Mouse (Mus musculus): Measurements from ENCODE around the gene Syt6. TPM values are rescaled to one million over a fixed set of nuclear protein-coding genes. Genes with fewer than 3 reads are reported as not detected.

Gene Syt6
- total and polyA plus RNA-seq, 3 experiments = 0.38 TPM; not detected in 2

- Histone ChIP-seq H3K4me1 (ENCODE audit: insufficient read depth, low read depth, low read length) (no peaks in the 10 kb centered on the region), H3K36me3 (replicated peaks) (no peaks in the 10 kb centered on the region), H3K9me3 (replicated peaks) (no peaks in the 10 kb centered on the region), H3K4me3 (ENCODE audit: low read depth, low read length) (no peak overlapping the region), H3K27me3 (ENCODE audit: insufficient read depth, low read length) (0 out of 2 replicates have a peak, but pooled peaks cover 5% of the 10 kb centered on the region)
- DNase-seq (ENCODE audit: low spot score) = no peak
- no peak for ATAC-seq (ENCODE audit: extremely low read depth, insufficient number of reproducible peaks, low FRiP score, poor library complexity, severe bottlenecking)
- TF ChIP-seq GATA1 (IDR thresholded peaks at IDR 0.05; ENCODE audit: borderline replicate concordance, low read length) = no peak
- TF ChIP-seq GATA2 (IDR thresholded peaks at IDR 0.05; ENCODE audit: borderline replicate concordance, low read depth, low read length) = no peak
- TF ChIP-seq TAL1 (conservative IDR thresholded peaks at IDR 0.05; ENCODE audit: low read depth, low read length) = no peak
- no peak for TF ChIP-seq CTCF (IDR thresholded peaks at IDR 0.05; ENCODE audit: low read depth, low read length)
- TF ChIP-seq POLR2AphosphoS5 (IDR thresholded peaks at IDR 0.05; ENCODE audit: insufficient replicate concordance, low read depth, low read length) = no peak
These were observed 28.9 kb upstream of the Syt6 start for GRCm38 (mm10) chr3:103546166-103546565.

GRCm38 (mm10) chr3:103546626-103547025 lies 28.4 kb upstream of the Syt6 start:
- Histone ChIP-seq H3K36me3 (replicated peaks) (no peaks in the 10 kb centered on the region), H3K4me3 (ENCODE audit: low read depth, low read length) (no peak overlapping the region), H3K27me3 (ENCODE audit: insufficient read depth, low read length) (0 out of 2 replicates have a peak, but pooled peaks cover under 1% of the 10 kb centered on the region), H3K4me1 (ENCODE audit: insufficient read depth, low read depth, low read length) (no peaks in the 10 kb centered on the region), H3K9me3 (replicated peaks) (no peaks in the 10 kb centered on the region)
- DNase-seq (ENCODE audit: low spot score) (no peak), ATAC-seq (ENCODE audit: extremely low read depth, insufficient number of reproducible peaks, low FRiP score, poor library complexity, severe bottlenecking) (no peak)
- TF ChIP-seq CTCF (IDR thresholded peaks at IDR 0.05; ENCODE audit: low read depth, low read length) (no peak), TAL1 (conservative IDR thresholded peaks at IDR 0.05; ENCODE audit: low read depth, low read length) (no peak), POLR2AphosphoS5 (IDR thresholded peaks at IDR 0.05; ENCODE audit: insufficient replicate concordance, low read depth, low read length) (no peak)

- H3K4me3 ChIP-seq (ENCODE audit: low read depth, low read length) = no peak overlapping the region
- H3K9me3 ChIP-seq (replicated peaks) = no peaks in the 10 kb centered on the region
- H3K36me3 ChIP-seq (replicated peaks) = no peaks in the 10 kb centered on the region
- no peaks in the 10 kb centered on the region for H3K27me3 ChIP-seq (ENCODE audit: insufficient read depth, low read length)
- no peak for ATAC-seq (ENCODE audit: extremely low read depth, insufficient number of reproducible peaks, low FRiP score, poor library complexity, severe bottlenecking)
- no peak for DNase-seq (ENCODE audit: low spot score)
- no peak for TF ChIP-seq CTCF (IDR thresholded peaks at IDR 0.05; ENCODE audit: low read depth, low read length)
- TF ChIP-seq GATA2 (IDR thresholded peaks at IDR 0.05; ENCODE audit: borderline replicate concordance, low read depth, low read length) = no peak
- TF ChIP-seq POLR2AphosphoS5 (IDR thresholded peaks at IDR 0.05; ENCODE audit: insufficient replicate concordance, low read depth, low read length) = no peak
- no peak for TF ChIP-seq TAL1 (conservative IDR thresholded peaks at IDR 0.05; ENCODE audit: low read depth, low read length)
- no peak for TF ChIP-seq GATA1 (IDR thresholded peaks at IDR 0.05; ENCODE audit: borderline replicate concordance, low read length)
- no peaks in the 10 kb centered on the region for H3K4me1 ChIP-seq (ENCODE audit: insufficient read depth, low read depth, low read length)
These were observed 24.8 kb upstream of the Syt6 start for GRCm38 (mm10) chr3:103550236-103550635.

GRCm38 (mm10) chr3:103567226-103567625 lies 7.8 kb upstream of the Syt6 start:
- Histone ChIP-seq H3K9me3 (replicated peaks) (no peaks in the 10 kb centered on the region), H3K36me3 (replicated peaks) (no peaks in the 10 kb centered on the region), H3K4me1 (ENCODE audit: insufficient read depth, low read depth, low read length) (no peaks in the 10 kb centered on the region), H3K27me3 (ENCODE audit: insufficient read depth, low read length) (no peaks in the 10 kb centered on the region; the same call in 1 of the 2 replicates), H3K4me3 (ENCODE audit: low read depth, low read length) (no peak overlapping the region)
- TF ChIP-seq POLR2AphosphoS5 (IDR thresholded peaks at IDR 0.05; ENCODE audit: insufficient replicate concordance, low read depth, low read length) (no peak), CTCF (IDR thresholded peaks at IDR 0.05; ENCODE audit: low read depth, low read length) (no peak), GATA1 (IDR thresholded peaks at IDR 0.05; ENCODE audit: borderline replicate concordance, low read length) (no peak), TAL1 (conservative IDR thresholded peaks at IDR 0.05; ENCODE audit: low read depth, low read length) (no peak)
- DNase-seq (ENCODE audit: low spot score) (no peak), ATAC-seq (ENCODE audit: extremely low read depth, insufficient number of reproducible peaks, low FRiP score, poor library complexity, severe bottlenecking) (no peak)

GRCm38 (mm10) chr3:103572526-103572925 lies 2.5 kb upstream of the Syt6 start:
- Histone ChIP-seq H3K9me3 (replicated peaks) (no peaks in the 10 kb centered on the region; the same call in 1 of the 2 replicates), H3K36me3 (replicated peaks) (no peaks in the 10 kb centered on the region), H3K27me3 (ENCODE audit: insufficient read depth, low read length) (no peaks in the 10 kb centered on the region), H3K4me1 (ENCODE audit: insufficient read depth, low read depth, low read length) (no peaks in the 10 kb centered on the region), H3K4me3 (ENCODE audit: low read depth, low read length) (no peak overlapping the region)
- TF ChIP-seq TAL1 (conservative IDR thresholded peaks at IDR 0.05; ENCODE audit: low read depth, low read length) = no peak
- no peak for ATAC-seq (ENCODE audit: extremely low read depth, insufficient number of reproducible peaks, low FRiP score, poor library complexity, severe bottlenecking)
- no peak for DNase-seq (ENCODE audit: low spot score)

- DNase-seq (ENCODE audit: low spot score) (no peak), ATAC-seq (ENCODE audit: extremely low read depth, insufficient number of reproducible peaks, low FRiP score, poor library complexity, severe bottlenecking) (no peak)
- Histone ChIP-seq H3K4me3 (ENCODE audit: low read depth, low read length) (no peak overlapping the region), H3K27me3 (ENCODE audit: insufficient read depth, low read length) (no peaks in the 10 kb centered on the region), H3K36me3 (replicated peaks) (no peaks in the 10 kb centered on the region), H3K4me1 (ENCODE audit: insufficient read depth, low read depth, low read length) (no peaks in the 10 kb centered on the region), H3K9me3 (replicated peaks) (no peaks in the 10 kb centered on the region; the same call in 1 of the 2 replicates)
- no peak for TF ChIP-seq GATA1 (IDR thresholded peaks at IDR 0.05; ENCODE audit: borderline replicate concordance, low read length)
- TF ChIP-seq GATA2 (IDR thresholded peaks at IDR 0.05; ENCODE audit: borderline replicate concordance, low read depth, low read length) = no peak
- no peak for TF ChIP-seq POLR2AphosphoS5 (IDR thresholded peaks at IDR 0.05; ENCODE audit: insufficient replicate concordance, low read depth, low read length)
- no peak for TF ChIP-seq CTCF (IDR thresholded peaks at IDR 0.05; ENCODE audit: low read depth, low read length)
- no peak for TF ChIP-seq TAL1 (conservative IDR thresholded peaks at IDR 0.05; ENCODE audit: low read depth, low read length)
These were observed 1.8 kb upstream of the Syt6 start for GRCm38 (mm10) chr3:103573106-103573790.

Measured in G1E (cell line).